Mouse (Mus musculus) mouse trophoblast stem cell (cell line): ENCODE results near the gene Sry.

Source experiments
- in situ Hi-C, 2 experiments: fragments of 300-500 bp; cut with MseI, MboI; formaldehyde crosslinking; loops; 2 replicates in 1 of 2; 3 replicates in 1 of 2; pipeline ENCODE4 v1.15.1; 2025

Gene Sry

DNA sequence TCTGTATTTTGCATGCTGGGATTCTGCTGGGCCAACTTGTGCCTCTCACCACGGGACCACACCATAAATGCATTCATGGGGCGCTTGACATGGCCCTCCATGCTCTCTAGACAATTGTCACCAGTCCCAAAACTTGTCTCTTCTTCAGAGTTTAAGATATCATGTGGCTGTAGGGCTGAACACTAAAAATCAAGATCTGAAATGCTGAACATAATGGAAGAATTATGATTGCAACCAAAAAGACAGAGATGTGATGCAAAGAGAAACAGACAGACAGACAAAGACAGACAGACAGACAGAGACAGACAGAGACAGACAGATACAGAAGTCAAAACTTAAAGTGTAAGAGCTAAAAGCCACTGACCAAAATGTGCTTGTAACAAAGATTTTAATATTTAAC lies at the start of gene Sry:
Sry (minus strand) TSS at position 101 of the 400 bp plus-strand sequence.
- in situ Hi-C loops = no loop called here
